Mouse (Mus musculus) CD4-positive, CD25-positive, alpha-beta regulatory T cell, adult 4 months (primary cell): Measurements from ENCODE around the gene Slc16a6. TPM values are rescaled to one million over a fixed set of nuclear protein-coding genes. Genes with fewer than 3 reads are reported as not detected.

Source experiments
- ATAC-seq: one replicate; pipeline ENCODE4 v1.8.0; 2017
- polyA plus RNA-seq, 2 experiments: library from polyadenylated mRNA; unstranded; fragments of 100-300 nt; shearing (Covaris generic); gene quantifications; one replicate each; pipeline ENCODE4 v1.2.1; 2017

Slc16a6 gene
- polyA plus RNA-seq, 2 experiments from 2014 or later, result 16.7 to 21.0 TPM

DNA sequence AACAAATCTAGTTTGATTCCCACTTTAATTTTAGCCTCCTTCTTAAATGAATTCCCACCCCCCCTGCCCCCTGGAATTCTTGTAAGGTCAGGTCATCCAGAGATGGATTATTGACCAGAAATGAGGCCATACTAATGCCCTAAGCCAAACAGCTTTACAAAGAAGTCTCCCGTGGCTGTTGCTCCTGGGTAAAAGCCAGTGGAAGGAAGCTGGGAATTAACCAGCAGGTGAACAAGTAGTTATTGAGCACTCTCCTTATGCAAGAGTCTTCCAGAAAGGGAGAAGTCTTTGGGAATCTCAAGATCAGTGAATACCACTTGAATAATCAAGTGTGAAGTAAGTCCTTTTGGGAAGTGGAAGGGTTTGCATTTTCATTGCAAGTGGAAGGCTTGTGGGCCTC lies 13.7 kb upstream of the Slc16a6 start:
- no peak for ATAC-seq

DNA sequence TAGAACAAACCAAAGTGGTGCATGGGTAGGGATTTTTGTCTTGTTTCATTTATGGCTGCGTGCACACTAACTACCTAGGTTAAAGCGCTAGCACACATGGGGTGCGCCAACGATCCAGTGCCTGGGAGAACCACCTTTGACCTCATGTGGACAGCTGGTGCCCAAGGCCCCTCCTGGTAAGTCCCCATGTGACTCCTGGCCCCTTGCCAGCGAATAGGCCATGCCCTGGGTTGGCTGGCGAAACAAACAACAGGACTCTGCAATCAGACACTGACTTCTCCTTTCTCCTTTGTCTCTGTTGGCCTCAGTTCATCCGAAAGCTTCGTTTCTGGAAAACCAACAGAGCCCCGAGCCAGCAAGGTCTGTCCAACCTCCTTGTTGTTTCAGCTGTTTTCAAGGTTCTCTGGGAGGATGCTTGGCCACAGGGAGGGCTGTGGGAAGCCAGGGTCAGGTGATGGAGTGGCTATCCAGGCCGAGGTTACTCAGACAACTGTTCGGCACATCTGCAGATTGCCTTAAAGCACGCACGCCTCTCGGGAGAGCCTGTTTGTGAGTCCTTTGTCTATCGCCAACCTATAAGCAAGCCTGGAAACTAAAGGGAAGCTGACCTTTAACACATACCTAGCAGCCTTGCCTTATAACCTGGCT lies 12.1 kb upstream of the Slc16a6 start:
- no peak for ATAC-seq

DNA sequence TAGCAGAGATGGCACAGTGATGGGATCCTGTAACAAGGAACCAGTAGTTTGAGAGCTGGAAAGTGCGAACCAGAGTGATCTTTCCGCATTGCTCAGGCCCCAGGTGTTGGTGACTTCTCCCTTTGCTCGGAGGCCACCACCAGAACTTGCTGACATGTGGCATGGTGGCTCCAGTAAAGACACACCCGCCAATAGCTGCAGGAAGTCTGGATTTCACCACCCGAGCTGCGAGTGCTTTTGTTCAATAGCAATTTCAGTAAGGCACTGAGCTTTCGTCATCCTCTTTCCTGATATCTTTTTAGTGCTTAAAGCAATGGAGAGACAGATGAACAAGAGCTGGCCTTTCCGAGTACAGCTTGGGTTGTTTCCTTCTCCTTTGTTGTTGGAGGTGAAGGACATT lies 7.0 kb upstream of the Slc16a6 start:
- ATAC-seq, result no peak

DNA sequence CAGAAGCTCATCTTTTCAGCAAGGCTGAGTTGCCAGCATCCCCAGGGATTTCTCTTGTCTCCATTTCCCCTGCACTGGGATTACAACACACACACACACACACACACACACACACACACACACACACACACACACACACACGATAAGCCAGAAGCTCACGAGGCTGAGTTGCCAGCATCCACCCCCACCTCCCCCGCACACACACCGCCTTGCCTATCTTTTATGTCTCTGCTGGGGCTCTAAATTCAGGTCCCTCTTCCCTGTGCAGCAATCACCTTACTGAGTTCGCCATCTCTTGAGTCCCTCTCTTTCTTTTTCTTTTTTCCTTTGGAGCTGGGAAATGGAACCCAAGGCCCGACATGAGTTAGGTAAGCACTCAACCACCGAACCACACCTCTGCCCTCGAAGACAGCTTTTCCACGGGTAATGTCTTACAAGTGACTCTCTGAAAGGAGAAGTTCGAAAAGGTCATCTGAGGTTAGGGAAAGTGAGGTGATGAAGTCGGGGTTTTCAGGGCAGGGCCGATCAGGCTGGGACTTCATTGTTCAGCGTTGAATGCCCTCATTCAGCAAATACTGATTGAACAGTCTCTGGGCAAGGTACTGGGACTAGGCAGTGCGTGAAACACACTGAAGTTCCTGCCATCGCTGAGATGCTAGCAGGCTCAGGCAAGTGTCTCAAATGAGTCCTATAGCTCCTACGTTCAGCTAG lies 6.3 kb upstream of the Slc16a6 start:
- no peak for ATAC-seq

DNA sequence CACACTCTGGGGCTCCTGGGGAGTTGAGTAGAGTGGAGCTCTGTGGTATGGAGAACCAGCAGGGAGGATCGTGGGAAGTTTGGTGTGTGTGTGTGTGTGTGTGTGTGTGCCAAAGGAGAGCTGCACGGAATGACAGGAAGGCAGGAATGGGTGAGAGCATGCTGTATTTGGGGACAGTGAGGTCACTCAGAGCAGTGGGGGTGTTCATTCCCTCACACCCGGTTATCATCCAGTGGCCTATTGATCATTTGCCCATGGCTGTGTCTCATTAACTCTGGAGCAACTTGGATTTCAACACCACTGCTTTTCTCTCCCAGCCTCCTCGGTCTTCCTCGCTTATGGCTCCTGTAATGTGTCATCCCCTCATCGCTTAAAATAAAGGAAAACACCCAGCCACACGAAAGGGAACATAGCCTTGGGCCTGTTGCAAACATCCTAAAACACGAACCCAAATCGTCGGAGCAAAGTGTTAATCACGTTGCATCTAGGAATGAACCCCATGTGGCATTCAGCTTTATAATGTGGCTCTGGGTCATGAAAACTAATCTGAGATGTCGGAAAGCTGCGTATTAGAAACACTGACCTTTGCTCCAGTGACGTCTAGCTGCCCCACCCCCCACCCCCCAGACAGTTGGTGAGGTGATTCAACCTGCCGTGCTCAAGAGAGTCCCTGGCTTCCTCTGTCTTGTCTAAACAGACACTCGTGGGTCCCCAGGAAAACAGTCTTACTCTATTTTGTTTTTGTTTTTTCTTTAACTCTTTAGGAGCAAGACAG lies 4.4 kb upstream of the Slc16a6 start:
- no peak for ATAC-seq

DNA sequence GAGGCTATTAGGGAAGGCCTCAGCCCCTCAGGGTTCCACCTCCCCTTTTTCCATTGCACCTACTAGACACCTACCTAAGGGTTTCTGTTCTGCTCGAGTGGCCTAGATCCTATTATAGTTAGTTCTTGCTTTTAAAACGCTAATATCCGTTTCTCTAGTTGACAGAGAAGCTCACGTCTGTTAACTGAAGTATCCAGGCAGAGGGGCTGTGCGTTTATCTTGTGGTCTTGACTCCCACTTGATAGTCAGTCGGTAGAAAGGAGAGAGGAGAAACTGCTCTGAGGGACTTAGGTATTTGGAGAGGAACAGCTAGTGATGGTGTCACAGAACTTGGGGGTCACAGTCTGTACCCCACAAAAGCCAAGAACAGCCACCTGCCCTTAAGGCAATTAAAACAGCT lies 3.3 kb upstream of the Slc16a6 start:
- ATAC-seq, result no peak

DNA sequence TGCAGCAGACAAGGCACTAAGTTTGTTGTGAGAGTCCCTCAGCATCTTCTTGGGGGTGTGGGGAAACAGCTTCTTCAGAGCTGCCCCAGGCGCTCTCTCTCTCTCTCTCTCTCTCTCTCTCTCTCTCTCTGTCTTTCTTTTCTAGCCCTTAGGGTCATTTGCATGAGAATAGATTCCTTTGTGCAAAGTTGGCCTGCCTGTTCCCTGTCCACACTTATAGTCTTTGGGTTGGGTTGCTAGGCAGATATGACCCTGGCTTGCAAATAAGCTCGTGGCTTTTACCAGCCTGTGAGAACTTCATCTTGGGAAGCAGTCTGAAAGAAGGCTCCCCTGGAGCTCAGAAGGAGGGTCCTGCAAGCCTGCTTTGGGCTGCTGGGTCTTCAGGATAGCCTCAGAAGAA lies 2.8 kb upstream of the Slc16a6 start:
- no peak for ATAC-seq

DNA sequence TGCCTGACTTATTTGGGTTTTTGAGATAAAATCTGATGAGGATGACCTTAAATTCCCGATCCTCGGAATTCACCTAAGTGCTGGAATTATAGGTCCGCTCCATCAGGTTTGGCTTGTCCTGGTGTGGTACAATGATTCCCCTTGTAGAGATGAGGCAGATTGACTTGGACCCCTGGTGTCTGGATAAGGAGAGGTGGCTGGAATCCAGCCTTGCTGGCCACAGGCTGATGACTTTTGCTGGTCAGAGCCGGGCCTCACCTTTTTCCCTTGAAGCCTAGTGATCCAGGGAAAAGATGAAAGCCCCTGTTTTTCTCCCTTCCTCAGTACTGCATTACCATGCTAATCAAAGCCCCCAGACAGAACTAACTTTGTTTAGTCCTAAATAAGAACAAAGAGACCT lies 2.3 kb upstream of the Slc16a6 start:
- ATAC-seq, result no peak

DNA sequence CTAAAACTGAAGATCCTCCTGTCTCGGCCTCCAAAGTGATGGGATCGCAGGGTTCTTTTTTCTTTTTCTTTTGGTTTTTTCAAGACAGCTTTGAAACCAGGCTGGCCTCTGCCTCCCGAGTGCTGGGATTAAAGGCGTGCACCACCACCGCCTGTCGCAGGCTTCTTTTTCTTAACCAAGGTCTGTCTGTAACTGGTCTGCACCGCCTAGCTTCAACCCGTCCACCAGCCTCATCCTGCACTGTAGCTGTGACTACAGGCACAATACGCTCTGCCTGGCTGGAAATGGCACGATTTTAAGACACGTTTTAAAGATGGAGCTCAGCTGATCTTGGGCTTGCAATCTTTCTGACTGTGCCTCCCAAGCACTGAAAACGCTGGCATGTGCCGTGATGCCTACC lies 1.4 kb upstream of the Slc16a6 start:
- no peak for ATAC-seq

DNA sequence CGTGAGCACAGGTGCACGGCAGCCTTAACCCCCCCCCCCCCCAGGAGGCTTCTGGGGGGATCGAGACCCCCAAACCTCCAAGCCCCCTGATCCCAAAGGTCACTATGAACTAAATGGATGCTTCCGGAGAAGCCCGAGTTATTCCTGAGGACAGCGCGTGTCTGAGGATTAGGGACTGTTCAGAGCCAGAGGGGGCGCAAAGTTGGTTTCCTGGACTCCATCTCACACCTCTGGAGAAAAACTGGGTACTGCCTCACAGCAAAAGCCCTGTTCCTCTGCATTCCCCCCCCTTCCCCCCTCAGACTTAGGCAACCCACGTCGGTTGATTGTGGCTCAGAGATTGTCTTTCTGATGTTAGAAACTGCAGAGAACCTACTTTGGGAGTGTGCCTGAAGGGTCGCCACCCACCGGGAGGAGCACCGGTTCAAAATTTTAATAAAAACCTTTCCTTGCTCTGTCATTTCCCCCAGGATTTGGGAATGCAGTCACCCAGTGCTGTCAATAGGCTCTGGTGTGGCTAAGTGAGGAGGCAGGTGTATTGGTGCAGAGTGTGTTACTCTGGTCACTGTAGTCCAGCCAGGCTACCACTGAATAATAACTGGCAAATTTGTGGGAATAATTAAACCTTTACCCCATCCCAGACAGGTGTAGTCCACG lies 816 bp upstream of the Slc16a6 start:
- no peak for ATAC-seq

DNA sequence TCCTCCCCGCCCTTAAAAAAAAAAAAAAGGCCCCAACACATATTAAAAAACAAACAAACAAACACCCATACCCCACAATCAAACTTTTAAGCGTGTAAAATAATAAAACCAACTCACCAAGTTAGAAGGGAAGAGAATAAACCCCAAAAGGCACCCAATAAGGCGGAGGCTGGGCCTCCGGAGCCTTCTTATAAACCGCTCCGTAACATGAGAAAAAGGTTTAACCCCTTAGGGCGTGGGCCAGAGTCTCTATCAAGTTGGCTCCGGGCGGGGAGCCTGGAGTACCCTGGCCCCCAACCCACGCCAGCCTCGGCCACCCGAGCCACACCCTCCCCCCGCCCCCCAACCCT lies 602 bp downstream of the Slc16a6 start:
- peak; percentile 2 for ATAC-seq

DNA sequence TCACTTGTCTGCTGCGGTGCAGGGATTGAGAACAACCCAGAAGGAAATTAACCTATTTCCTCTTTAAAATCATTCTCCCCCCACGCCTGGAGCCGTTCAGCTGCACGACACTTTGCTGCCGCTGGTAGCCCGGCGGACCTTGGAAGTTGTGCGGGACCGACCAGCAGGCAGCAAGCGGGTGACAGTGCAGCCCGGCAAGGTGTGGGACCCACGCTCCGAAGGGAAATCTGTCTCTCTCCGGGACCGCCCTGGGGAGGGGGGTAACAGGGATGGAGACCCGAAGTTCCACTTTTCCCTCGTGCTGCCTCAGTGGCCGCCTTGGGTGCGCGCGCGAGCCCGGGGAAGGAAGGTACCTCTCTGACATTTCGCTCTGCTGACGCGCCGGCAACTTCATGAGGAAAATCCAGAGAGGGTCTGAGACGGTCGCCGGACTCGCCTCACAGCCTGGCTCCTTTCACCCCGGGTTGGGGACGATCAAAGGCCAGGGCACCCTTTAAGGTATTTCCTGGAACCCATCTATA lies 1.2 kb downstream of the Slc16a6 start:
- peak; percentile 13 for ATAC-seq

DNA sequence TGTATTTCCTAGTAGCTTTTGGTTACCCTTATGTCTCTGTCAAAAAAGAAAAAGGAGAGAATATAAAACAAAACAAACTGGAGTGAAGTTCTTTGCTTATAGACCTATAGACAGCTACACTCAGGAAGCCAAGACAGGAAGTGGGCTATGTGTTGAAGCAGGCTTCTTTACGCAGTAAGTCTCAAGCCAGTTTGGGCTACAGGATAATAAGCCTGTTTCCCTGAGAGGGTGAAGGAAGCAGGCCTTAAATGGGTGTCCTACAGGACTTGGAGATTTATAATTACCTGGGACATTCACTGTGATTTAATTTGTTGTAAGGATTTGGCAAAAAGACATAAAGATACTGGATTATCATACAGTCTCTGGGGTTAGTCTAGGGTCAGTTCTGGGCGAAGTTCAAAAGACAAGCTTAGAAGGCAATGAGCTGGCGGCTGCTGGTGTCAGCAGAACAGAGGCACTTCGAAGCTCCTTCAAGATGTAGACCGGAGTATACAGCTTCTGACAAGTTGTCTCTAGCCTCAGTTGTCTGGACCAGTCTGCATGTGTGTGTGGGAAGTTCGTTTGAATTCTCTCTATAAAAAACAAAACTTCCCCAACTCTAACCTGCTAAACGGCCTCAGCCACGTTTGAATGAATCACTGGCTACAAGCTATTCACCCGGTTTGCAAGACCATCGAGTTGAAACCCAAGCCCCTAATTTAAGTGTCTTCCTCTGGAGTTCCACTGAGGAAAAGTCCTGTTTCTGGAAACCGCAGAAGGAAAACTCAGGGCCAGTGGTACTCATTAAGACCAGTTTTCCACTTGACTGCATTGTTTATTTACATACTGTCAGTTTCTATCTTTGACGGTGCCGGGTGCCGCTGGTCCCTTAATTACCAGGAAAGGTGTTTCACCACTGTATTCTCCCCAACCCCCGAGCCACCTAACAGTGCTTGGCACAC lies 2.2 kb downstream of the Slc16a6 start:
- ATAC-seq, result peak; percentile 60

DNA sequence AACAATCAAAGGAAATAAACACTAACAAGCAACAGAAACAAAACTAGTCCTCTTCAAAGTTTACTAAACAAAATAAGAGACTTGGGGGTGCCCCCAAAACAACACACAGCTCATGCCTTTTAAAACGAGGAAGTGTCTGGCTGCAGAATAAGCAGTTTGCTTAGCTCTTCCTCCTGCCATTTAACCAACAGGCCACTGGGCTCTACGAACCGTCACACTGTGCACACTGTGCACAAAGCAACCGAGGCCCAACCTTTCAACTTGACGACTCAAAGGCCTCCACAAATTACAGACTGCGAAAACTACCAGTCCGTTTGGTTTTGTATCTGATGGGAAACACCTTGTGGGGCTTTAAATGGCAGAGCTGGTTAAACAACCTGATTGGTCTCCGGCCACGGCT lies 3.2 kb downstream of the Slc16a6 start:
- ATAC-seq, result no peak

DNA sequence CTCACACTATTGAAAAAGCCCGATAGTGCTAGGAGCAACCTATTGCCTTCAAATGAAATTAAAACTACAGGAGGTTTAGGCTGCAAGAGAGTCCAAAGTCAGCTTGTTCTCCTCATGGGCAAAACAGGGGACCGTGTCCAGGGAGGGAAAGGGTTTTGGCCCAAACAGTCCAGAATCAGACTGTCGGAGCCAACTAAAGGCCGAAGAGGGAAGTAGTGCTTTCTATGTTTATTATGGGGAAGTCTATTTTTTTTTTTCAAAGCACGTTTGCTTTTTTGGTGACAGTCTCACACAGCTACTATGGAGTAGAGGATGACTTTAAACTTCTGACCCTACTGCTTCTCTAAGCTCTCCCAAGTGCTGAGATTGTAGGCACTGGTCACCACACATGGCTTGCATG lies 5.3 kb downstream of the Slc16a6 start:
- ATAC-seq, result no peak

DNA sequence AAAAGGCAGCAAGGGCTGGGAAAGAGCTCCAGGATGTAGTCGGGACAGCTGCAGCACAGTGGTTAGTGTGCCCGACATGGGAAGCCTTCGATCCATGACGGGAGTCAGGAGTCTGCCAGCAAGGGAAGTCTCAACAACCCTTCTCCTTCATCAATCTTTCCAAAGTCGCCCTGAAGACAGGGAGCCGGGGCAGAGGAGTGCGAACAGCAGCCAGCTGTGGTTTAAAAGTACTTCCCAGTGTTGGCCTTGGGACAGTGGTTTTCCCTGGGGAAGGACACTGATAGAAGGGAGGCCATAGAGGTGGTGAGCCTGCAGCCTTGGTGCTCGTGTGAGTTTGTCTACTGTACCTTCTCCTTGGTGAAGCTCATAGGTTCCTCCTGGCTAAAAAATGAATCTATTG lies 6.4 kb downstream of the Slc16a6 start:
- ATAC-seq, result no peak

DNA sequence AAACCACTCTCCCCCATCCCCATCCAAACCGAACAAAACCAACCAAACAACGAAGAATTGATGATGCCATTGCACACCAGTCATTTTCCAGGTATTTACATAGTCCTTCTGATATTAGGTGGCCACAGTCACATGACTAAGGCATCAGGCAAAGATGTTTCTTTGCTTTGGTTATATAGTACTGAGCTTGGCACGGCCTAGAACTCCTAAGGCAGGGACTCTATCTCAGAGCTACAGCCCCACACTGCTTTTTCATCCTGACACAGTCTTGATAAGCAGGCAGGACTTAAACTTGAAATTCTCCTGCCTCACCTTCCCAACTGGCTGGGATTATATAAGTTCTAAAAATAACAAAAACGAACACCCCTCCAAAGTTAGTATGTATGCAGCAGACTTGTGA lies 8.3 kb downstream of the Slc16a6 start:
- no peak for ATAC-seq

DNA sequence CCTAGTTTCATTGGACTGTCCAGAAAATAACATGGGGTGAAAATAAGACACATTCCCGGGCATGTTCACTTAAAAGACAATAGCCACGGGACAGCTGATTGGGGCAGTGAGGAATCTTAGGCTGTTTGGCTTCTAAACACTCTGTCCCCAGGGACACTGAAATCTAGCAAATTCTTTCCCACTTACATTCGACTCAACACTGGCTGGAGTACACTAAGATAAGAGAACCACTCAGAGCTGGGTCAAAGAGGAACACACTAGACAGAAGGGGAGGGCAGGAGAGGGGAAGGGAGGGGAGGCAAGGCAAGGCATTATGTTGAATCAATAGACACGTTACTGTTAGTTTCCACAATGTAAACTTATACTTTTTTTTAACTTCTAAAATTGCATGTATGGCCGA lies 12.8 kb downstream of the Slc16a6 start:
- no peak for ATAC-seq

DNA sequence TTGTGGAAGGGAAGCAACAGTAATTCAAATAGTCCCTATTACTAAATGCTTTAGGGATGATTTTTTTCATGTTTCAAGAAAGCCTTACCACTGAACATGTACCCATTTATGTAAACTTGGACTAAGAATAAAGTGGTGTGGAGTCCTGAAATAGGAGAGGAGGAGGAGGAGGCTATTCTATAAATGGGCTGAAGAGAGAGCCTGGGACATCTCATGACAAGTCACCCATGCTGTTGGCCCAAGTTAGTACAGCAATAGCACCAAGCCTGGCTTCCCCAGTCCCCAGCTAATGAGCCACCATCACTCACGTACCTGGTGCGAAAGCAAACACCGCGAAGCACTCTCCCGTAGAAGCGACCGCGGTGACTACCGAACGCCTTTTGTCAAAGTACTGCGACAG lies 15.2 kb downstream of the Slc16a6 start:
- ATAC-seq, result no peak

DNA sequence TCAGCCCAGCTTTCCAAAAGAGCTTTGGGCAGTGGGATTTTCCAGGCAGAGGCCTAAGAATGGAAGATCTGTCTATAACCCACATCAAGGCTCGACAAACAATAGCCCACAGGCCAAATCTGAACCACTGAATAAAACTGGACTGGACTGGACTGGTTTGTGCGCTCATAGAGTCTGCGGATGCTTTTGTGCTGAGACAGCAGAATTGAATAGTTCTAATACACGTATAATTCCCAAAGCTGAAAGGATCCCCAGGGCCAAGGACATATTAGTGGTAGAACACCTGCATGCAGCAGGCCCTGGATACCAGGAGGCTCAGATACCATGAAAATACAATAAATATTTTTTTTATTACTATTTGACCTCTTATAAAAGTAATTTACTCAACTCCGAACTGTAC lies 17.1 kb downstream of the Slc16a6 start:
- ATAC-seq, result no peak

DNA sequence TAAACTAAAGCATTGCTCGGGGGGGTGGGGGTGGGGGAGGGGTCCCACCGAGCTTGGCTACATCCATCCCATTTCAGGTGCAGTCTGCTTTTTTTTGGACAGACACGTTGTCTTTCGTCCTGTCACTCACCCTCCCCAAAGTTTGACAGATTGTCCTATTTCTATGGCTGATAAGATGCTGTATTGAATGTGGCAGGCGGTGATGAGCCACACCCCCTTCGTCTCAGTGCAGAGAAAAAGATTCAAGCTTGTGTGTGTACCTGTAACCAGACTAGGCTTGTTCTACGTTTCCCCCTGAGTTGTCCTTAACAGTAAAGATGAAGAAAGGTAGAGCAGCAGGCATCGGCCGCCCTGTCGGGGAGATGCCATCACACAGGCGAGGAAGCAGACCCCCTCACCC lies 22.2 kb downstream of the Slc16a6 start:
- no peak for ATAC-seq

DNA sequence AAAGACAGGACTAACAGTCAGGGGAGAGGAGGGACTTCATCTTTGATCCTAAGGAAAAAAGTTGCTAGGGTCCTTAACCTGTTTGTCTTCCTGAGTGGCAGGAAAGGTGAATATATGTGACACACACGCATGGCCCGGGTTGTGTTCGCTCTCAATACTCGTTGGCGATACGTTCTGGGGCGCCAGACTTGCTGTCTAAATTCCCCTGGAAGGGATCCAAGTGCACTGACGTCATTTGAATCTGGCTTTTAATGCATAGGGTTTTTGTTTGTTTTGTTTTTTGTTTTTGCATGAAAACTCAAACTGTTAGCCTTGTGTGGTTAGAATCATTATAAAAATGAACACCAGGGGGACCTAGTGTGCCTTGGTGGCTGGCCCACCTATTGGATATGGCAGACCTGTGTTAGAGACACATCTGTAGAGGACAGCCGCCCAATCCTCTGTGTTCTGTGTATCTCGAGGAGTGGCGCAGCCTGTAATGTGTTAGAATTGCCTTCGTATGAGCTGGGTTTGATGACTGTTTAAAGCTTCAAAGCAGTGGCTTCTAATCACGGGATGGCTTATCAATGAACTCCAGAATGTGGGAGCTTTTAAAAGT lies 27.9 kb downstream of the Slc16a6 start:
- ATAC-seq, result peak; percentile 62
